Mouse (Mus musculus): ENCODE measurements around the gene Sdhb. TPM values are rescaled to one million over a fixed set of nuclear protein-coding genes. Genes with fewer than 3 reads are reported as not detected.

Gene Sdhb
- polyA plus RNA-seq, 1 experiment from 2014 or later: 248 TPM

DNA sequence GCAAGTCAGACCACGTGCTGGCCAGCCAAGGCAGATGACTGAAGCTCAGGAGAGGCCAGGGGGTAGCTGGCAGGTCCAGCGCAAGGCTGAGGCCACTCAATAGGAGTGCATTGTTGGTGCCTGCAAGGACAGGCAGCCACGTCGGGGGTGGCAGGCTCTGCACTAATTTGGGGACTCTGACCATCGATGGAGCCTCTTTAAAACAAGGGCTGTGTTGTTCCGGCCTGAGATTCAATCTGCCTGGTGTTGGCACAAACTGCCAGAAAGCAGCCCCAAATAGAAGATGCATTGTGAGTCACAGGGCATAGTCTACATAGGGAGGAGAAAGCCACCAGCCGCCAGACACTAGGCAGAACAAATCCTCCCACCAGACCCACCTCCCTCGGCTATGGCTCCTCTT is 31.3 kb upstream of the Sdhb start:
- Histone ChIP-seq H3K9ac (no peak overlapping the region), H3K4me2 (no peak overlapping the region), H3K4me1 (peaks cover 13% of the 10 kb centered on the region), H3K27me3 (replicated peaks) (no peaks in the 10 kb centered on the region; the same call in 1 of the 2 replicates), H3K27ac (no peak overlapping the region), H3K4me3 (no peak overlapping the region), H3K36me3 (no peaks in the 10 kb centered on the region), H3K9me3 (replicated peaks) (no peaks in the 10 kb centered on the region)
- 70% methylated on average over 8 of the region's 8 CpGs for WGBS (ENCODE audit: insufficient replicate concordance)
- no peak for ATAC-seq

DNA sequence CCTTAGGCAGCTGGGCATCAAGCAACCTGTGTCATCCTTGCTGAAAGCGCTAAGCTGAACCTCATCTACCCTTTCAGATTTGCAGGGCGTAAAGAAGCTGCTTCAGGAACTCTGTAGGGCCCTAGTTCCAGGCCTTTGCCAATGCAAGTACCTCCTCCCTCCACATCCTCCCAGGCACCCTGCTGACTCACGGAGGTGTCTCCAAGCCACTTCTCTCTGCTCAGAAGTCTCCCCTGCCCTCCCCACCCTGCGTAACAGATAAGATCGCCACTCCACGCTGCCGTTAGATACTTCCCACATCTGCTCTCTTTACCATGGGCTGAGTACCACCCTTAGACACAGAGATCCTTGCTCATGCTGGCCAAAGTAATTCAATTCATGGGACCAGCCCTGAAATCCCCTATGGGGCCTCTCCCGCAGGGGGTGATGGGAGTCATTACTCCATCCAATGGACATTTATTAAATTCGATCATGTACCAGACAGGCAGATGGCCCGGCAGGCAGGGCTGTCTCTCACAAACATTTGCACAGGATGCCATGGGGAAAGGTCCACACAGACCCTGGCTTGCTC is 30.0 kb upstream of the Sdhb start:
- ATAC-seq: no peak
- H3K9me3 ChIP-seq (replicated peaks): no peaks in the 10 kb centered on the region
- H3K27ac ChIP-seq: no peak overlapping the region
- no peaks in the 10 kb centered on the region for H3K27me3 ChIP-seq (replicated peaks)
- 34% methylated on average over 10 of the region's 10 CpGs for WGBS (ENCODE audit: insufficient replicate concordance)
- no peaks in the 10 kb centered on the region for H3K36me3 ChIP-seq
- no peak overlapping the region for H3K9ac ChIP-seq
- peaks cover 13% of the 10 kb centered on the region for H3K4me1 ChIP-seq
- no peak overlapping the region for H3K4me3 ChIP-seq
- no peak overlapping the region for H3K4me2 ChIP-seq

DNA sequence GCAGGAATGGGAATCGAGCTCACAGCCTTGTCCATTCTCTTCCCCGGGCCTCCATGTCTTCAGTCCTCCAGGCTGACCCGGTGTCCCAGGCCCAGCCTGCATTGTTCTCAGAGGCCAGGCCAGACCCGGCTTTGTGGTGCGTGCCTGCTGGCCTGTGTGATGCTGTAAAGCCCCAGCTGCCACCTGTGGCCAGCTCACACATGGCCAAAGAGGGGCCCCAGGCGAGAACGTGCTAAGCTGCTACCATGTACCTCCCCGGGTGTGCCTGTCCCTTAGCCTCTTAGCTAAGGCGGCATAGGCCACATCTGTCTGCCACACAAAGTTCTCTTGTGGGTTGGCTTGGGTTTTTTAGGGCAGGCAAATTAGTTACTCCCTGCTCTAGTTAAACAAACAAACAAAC is 25.4 kb upstream of the Sdhb start:
- no peak for ATAC-seq
- no peak overlapping the region for H3K27ac ChIP-seq
- H3K27me3 ChIP-seq (replicated peaks): no peaks in the 10 kb centered on the region
- H3K4me1 ChIP-seq: peaks cover 12% of the 10 kb centered on the region
- H3K4me3 ChIP-seq: no peak overlapping the region
- WGBS (ENCODE audit: insufficient replicate concordance): 71% methylated on average over 9 of the region's 9 CpGs
- H3K36me3 ChIP-seq: no peaks in the 10 kb centered on the region
- H3K4me2 ChIP-seq: no peak overlapping the region
- 0 out of 2 replicates have a peak, but pooled peaks cover 7% of the 10 kb centered on the region for H3K9me3 ChIP-seq (replicated peaks)
- H3K9ac ChIP-seq: no peak overlapping the region

DNA sequence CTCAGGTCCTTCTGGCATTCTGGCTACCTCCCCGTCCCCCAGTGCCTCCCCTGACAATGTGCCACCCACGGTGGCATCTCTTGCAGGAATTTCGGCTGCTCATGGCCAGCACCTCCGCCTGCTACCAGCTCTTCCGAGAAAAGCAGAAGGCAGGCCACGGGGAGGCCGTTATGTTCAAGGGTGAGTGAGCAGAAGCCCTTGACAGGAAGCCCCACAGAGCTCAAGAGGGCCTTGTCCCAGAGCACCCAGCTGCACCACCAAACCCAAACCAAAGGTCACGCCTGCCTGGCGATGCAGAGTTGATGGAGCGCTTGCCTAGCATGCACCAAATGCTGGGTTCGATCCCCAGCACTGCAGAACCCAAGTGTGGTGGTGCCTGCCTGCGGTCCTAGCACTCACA is 16.6 kb upstream of the Sdhb start:
- H3K27ac ChIP-seq: no peak overlapping the region; the same call in 1 of the 2 replicates
- H3K27me3 ChIP-seq (replicated peaks): no peaks in the 10 kb centered on the region
- 67% methylated on average over 12 of the region's 12 CpGs for WGBS (ENCODE audit: insufficient replicate concordance)
- H3K9me3 ChIP-seq (replicated peaks): 0 out of 2 replicates have a peak, but pooled peaks cover 3% of the 10 kb centered on the region
- no peak for ATAC-seq
- H3K4me1 ChIP-seq: peaks cover 5% of the 10 kb centered on the region; the same call in 1 of the 2 replicates
- H3K4me2 ChIP-seq: no peak overlapping the region
- H3K9ac ChIP-seq: no peak overlapping the region
- no peak overlapping the region for H3K4me3 ChIP-seq
- no peaks in the 10 kb centered on the region for H3K36me3 ChIP-seq

DNA sequence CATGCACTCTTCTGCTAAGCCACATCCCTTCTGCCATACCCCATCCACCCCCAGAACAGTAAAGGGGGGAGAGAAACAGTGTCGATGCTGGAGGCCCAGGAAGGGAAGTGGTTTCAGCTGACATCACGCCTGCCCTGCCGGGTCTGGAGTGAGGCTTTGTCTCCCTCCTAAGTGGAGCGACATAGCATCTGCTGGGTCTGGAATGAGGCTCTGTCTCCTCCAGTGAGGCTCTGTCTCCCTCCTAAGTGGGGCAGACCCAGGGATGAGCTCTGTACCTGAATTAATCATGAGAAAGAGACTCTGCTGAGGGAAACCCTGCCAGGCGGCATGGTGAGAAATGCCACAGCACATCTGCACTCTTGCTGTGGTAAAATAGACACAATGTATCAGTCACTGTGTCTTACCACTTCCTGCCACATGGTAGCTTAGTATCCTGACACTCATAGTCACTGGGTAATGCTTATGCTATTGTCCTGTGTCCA is 16.0 kb upstream of the Sdhb start:
- H3K9ac ChIP-seq: no peak overlapping the region
- no peak overlapping the region for H3K4me3 ChIP-seq
- ATAC-seq: 0 out of 2 replicates have a peak, but pooled peaks have one; percentile 40
- H3K4me1 ChIP-seq: peaks cover 5% of the 10 kb centered on the region; the same call in 1 of the 2 replicates
- WGBS (ENCODE audit: insufficient replicate concordance): 27% methylated on average over 5 of the region's 5 CpGs
- no peak overlapping the region for H3K27ac ChIP-seq
- H3K27me3 ChIP-seq (replicated peaks): no peaks in the 10 kb centered on the region
- 0 out of 2 replicates have a peak, but pooled peaks cover 3% of the 10 kb centered on the region for H3K9me3 ChIP-seq (replicated peaks)
- no peak overlapping the region for H3K4me2 ChIP-seq
- H3K36me3 ChIP-seq: no peaks in the 10 kb centered on the region

DNA sequence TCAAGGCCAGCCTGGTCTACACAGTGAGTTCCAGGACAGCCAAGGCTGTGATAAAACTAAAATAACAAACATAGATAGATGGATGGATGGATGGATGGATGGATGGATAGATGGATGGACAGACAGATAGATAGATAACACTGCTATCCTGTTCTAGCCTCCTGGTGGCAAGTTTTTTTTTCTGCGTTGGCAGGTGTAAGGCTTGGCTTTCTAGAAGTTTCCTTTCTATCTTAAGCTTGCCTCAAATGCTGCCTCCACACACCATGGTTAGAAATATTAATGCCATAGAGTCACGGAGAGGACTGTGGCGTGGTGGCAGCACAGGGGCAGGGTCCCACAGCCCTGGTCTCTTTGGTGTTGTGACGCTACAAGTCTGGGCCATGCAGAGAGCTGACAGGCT is 15.4 kb upstream of the Sdhb start:
- WGBS (ENCODE audit: insufficient replicate concordance): 83% methylated on average over 4 of the region's 4 CpGs

DNA sequence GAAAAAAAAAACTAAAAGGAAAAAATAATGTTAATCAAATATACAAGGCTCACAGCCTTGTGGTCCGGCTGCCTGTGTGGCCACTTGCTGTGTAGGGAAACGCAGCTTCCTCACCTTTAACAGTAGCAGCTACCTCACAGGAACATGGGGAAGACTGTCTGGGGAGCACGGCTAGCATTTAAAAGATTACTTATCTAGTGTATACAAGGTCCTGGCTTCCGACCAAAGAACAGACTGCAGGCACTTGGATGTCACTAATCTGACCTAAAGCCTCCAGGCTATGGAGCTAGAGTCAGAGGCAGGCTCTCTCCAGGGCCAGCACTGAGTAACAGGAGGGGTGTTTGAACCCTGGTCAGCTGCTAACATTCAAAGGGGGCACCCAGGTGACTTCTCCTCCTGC is 15.0 kb upstream of the Sdhb start:
- no peak for ATAC-seq
- Histone ChIP-seq H3K4me2 (no peak overlapping the region), H3K9me3 (replicated peaks) (0 out of 2 replicates have a peak, but pooled peaks cover 3% of the 10 kb centered on the region), H3K27me3 (replicated peaks) (no peaks in the 10 kb centered on the region), H3K4me3 (no peak overlapping the region), H3K36me3 (no peaks in the 10 kb centered on the region), H3K27ac (no peak overlapping the region), H3K9ac (no peak overlapping the region), H3K4me1 (peaks cover 5% of the 10 kb centered on the region; the same call in 1 of the 2 replicates)
- 31% methylated on average over 4 of the region's 4 CpGs for WGBS (ENCODE audit: insufficient replicate concordance)

More for the DNA sequence above, 15.4 kb upstream of the Sdhb start:
- no peak overlapping the region for H3K9ac ChIP-seq
- no peak for ATAC-seq
- no peak overlapping the region for H3K4me2 ChIP-seq
- 0 out of 2 replicates have a peak, but pooled peaks cover 3% of the 10 kb centered on the region for H3K9me3 ChIP-seq (replicated peaks)
- peaks cover 5% of the 10 kb centered on the region; the same call in 1 of the 2 replicates for H3K4me1 ChIP-seq
- no peaks in the 10 kb centered on the region for H3K27me3 ChIP-seq (replicated peaks)
- no peaks in the 10 kb centered on the region for H3K36me3 ChIP-seq
- no peak overlapping the region for H3K4me3 ChIP-seq
- no peak overlapping the region for H3K27ac ChIP-seq

DNA sequence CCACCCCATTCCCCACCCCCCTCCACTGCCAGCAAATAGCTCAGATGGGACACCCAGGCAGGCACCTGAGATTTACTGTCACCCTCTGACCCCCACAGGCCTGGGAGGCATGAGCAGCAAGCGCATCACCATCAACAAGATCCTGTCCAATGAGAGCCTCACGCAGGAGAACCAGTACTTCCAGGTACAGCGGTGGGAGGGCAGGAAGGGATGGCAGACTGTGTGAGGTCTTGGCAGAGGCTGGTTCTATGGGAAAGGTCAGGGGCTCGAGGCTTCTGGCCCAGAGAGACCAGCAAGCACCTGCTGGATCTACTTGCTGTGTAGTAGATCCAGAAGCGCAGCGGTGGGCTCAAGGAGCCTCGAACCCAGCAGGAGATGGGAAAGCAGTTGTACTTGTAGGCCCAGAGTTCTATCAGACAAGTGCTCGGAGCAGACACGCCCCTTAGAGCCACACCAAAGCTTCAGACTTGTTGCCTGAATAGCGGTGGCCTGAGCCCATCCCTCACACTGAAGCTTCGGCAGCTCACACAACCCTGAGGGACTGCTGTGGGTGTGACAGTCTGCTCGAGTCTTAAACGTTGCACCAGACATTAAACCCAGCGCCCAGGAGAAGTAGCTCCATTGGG is 14.3 kb upstream of the Sdhb start:
- Histone ChIP-seq H3K4me3 (no peak overlapping the region), H3K4me2 (no peak overlapping the region), H3K36me3 (no peaks in the 10 kb centered on the region), H3K27ac (no peak overlapping the region), H3K9ac (no peak overlapping the region), H3K9me3 (replicated peaks) (0 out of 2 replicates have a peak, but pooled peaks cover 3% of the 10 kb centered on the region), H3K4me1 (peaks cover 5% of the 10 kb centered on the region; the same call in 1 of the 2 replicates), H3K27me3 (replicated peaks) (no peaks in the 10 kb centered on the region)
- no peak for ATAC-seq
- WGBS (ENCODE audit: insufficient replicate concordance): 62% methylated on average over 14 of the region's 14 CpGs

DNA sequence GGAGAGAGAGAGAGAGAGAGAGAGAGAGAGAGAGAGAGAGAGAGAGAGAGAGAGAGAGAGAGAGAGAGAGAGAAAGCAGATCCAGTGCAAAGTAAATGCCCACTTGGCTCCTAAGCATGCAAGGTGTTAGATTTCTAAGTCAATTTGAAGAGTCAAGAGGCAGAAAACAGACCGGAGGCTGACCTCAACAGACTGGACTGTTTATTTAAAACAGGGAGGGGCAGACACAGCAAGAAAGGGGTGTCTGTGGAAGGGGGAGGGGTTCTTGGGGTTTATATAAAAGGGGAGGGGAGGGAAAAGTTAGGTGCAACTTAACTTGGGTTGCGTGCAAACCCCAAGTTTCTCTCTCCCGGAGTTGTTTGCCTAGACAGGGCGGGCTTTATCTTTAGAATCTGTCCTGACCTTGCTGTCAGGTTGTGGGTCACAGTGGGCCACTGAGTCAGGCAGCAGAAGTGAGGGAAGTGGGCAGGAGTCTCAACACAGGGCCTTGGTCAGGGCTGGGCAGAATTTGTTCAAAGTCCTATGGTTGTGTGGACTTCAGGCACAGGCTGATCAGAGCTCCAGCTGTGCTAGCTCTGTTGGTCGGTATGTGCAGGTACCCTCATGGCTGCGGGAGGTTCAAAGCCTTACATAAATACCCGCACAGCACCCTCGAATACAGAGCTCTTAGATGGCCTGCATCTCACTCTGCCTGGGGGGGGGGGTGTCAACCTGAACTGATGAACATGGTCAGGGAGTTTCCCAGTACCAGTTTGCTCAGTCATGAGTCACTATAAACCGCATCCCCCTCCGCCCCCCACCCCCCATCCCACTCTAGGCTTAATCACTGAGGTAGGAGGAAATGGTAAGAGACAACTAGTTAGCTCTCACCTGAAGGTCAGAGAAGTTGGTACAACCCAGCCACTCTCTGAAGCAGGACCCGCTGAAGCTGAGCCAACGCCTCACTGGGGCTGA is 13.2 kb upstream of the Sdhb start:
- no peaks in the 10 kb centered on the region for H3K27me3 ChIP-seq (replicated peaks)
- H3K9ac ChIP-seq: no peak overlapping the region
- ATAC-seq: no peak
- WGBS (ENCODE audit: insufficient replicate concordance): 74% methylated on average over 12 of the region's 12 CpGs
- H3K4me3 ChIP-seq: no peak overlapping the region
- H3K4me1 ChIP-seq: peaks cover 5% of the 10 kb centered on the region
- H3K4me2 ChIP-seq: no peak overlapping the region
- no peaks in the 10 kb centered on the region for H3K36me3 ChIP-seq
- H3K9me3 ChIP-seq (replicated peaks): 0 out of 2 replicates have a peak, but pooled peaks cover 3% of the 10 kb centered on the region
- no peak overlapping the region for H3K27ac ChIP-seq

DNA sequence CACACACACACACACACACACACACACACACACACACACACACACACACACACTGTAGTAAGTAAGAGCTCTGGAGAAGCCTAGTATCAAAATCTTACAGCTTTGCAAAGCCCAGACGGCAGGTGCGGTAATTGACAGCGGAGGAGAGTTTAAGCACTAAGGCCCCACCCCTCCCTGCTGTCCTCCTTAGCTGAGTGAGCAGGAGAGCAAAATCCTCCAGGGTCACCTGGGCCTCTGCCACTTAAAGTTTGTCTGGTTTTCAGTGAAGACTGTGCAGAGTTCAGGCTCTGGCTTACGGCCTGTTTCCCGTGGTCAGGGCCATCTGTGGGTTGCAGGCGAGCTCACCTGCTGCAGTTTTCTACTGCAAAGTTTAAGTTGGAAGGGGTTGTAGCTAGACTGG is 12.5 kb upstream of the Sdhb start:
- 74% methylated on average over 6 of the region's 6 CpGs for WGBS (ENCODE audit: insufficient replicate concordance)
- no peak overlapping the region for H3K27ac ChIP-seq

DNA sequence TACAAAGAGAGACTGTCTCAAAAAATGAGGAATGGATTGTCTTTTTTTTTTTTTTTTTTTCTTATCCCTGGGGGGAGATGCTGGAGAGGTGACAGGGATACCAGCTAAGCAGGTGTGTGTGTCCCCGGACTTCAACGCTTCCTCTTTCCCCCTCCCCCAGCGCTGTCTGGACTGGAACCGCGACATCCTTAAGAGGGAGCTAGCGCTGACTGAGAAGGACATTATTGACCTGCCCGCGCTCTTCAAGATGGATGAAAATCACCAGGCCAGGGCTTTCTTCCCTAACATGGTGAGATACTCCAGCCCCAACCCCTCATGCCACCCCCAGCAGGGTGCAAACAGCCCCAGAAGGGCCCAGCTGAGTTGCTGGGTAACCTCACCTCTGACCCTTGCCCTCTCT is 12.0 kb upstream of the Sdhb start:
- H3K9me3 ChIP-seq (replicated peaks): 0 out of 2 replicates have a peak, but pooled peaks cover 2% of the 10 kb centered on the region
- WGBS (ENCODE audit: insufficient replicate concordance): 69% methylated on average over 8 of the region's 8 CpGs
- no peak overlapping the region for H3K4me3 ChIP-seq
- H3K4me1 ChIP-seq: peaks cover 5% of the 10 kb centered on the region
- H3K36me3 ChIP-seq: no peaks in the 10 kb centered on the region
- no peak for ATAC-seq
- H3K27me3 ChIP-seq (replicated peaks): no peaks in the 10 kb centered on the region; the same call in 1 of the 2 replicates
- H3K4me2 ChIP-seq: no peak overlapping the region
- H3K27ac ChIP-seq: no peak overlapping the region
- H3K9ac ChIP-seq: no peak overlapping the region

More for the DNA sequence above, 12.5 kb upstream of the Sdhb start:
- no peaks in the 10 kb centered on the region for H3K36me3 ChIP-seq
- H3K9me3 ChIP-seq (replicated peaks): 0 out of 2 replicates have a peak, but pooled peaks cover 3% of the 10 kb centered on the region
- H3K9ac ChIP-seq: no peak overlapping the region
- H3K4me1 ChIP-seq: peaks cover 5% of the 10 kb centered on the region
- H3K4me2 ChIP-seq: no peak overlapping the region
- no peak overlapping the region for H3K4me3 ChIP-seq
- ATAC-seq: no peak
- no peaks in the 10 kb centered on the region for H3K27me3 ChIP-seq (replicated peaks)
